Mouse (Mus musculus) lung, embryonic 14.5 days (tissue): ENCODE data around the gene Bmp7. TPM values are rescaled to one million over a fixed set of nuclear protein-coding genes. Genes with fewer than 3 reads are reported as not detected.

Source experiments
- ATAC-seq: fragments of 200-750 bp; cut with Nextera tagmentation; 2 replicates; pipeline ENCODE4 v1.8.0; 2017; ENCODE audit warnings: mild to moderate bottlenecking, moderate TSS enrichment, moderate library complexity; ENCODE audit not compliant: insufficient read depth
- DNase-seq: peaks from one replicate; pipeline ENCODE4 v3.0.0-alpha.2; 2015
- H3K27ac ChIP-seq: fragments of 300-500 bp; sonication (generic); 2 replicates; pipeline ENCODE4 v1.5.1; 2014; ENCODE audit warnings: low read depth, mild to moderate bottlenecking, moderate library complexity
- H3K27me3 ChIP-seq: fragments of 300-500 bp; sonication (generic); 2 replicates; pipeline ENCODE4 v1.6.1; 2014; ENCODE audit warnings: low read length, control low read depth; ENCODE audit not compliant: insufficient read depth
- H3K36me3 ChIP-seq: fragments of 300-500 bp; sonication (generic); 2 replicates; pipeline ENCODE4 v1.6.1; 2014; ENCODE audit warnings: control low read depth; ENCODE audit not compliant: insufficient read depth
- H3K4me1 ChIP-seq: fragments of 300-500 bp; sonication (generic); 2 replicates; pipeline ENCODE4 v1.6.1; 2014; ENCODE audit warnings: antibody characterized with exemption, control low read depth; ENCODE audit not compliant: insufficient read depth
- H3K4me2 ChIP-seq: fragments of 300-500 bp; sonication (generic); 2 replicates; pipeline ENCODE4 v1.6.1; 2014; ENCODE audit warnings: mild to moderate bottlenecking
- H3K4me3 ChIP-seq: fragments of 300-500 bp; sonication (generic); 2 replicates; pipeline ENCODE4 v1.5.1; 2014; ENCODE audit warnings: low read depth, low read length
- H3K9ac ChIP-seq: fragments of 300-500 bp; sonication (generic); 2 replicates; pipeline ENCODE4 v1.6.1; 2014
- H3K9me3 ChIP-seq: fragments of 300-500 bp; sonication (generic); 2 replicates; pipeline ENCODE4 v1.6.1; 2016; ENCODE audit warnings: low read depth, low read length, control low read depth
- CTCF ChIP-seq: IDR thresholded peaks from 2 replicates; pipeline ENCODE4 v1.5.1; 2016; ENCODE audit warnings: antibody characterized with exemption, low read depth
- WGBS: fragments of 180-500 bp; shearing (Covaris S2); extraction: QIAGEN DNeasy Blood & Tissue Kit; methylation state at CpG from one replicate; pipeline ENCODE4 v1.1.7; 2014; 5-methylcytosine and 5-hydroxymethylcytosine counted together
- polyA plus RNA-seq: library from polyadenylated mRNA; unstranded; fragments of >200 nt; fragmentation: Nextera tagmentation; extraction: Ambion mirVana; gene quantifications from 2 replicates; pipeline ENCODE4 v1.2.1, GENCODE M21; 2014

Gene Bmp7
- polyA plus RNA-seq, 1 experiment from 2014 or later: 10.7 TPM

- H3K36me3 ChIP-seq: no peaks in the 10 kb centered on the region
- H3K4me1 ChIP-seq: peaks cover 4% of the 10 kb centered on the region; the same call in 1 of the 2 replicates
- H3K27me3 ChIP-seq: no peaks in the 10 kb centered on the region
- H3K4me3 ChIP-seq: no peak overlapping the region
- H3K9ac ChIP-seq: no peak overlapping the region
- no peak for TF ChIP-seq CTCF
- no peak overlapping the region for H3K4me2 ChIP-seq
- no peak for DNase-seq
- WGBS: 65% methylated on average over 6 of the region's 6 CpGs
- H3K27ac ChIP-seq: no peak overlapping the region
- H3K9me3 ChIP-seq: no peaks in the 10 kb centered on the region
- no peak for ATAC-seq
Observed at GRCm38 (mm10) chr2:172909463-172909862, 30.7 kb downstream of the Bmp7 start.

- TF ChIP-seq CTCF: 0 out of 2 replicates have a peak, but pooled peaks have one; percentile 16
- no peak overlapping the region for H3K9ac ChIP-seq
- no peaks in the 10 kb centered on the region for H3K27me3 ChIP-seq
- H3K36me3 ChIP-seq: no peaks in the 10 kb centered on the region
- peaks cover 4% of the 10 kb centered on the region; the same call in 1 of the 2 replicates for H3K4me1 ChIP-seq
- H3K27ac ChIP-seq: no peak overlapping the region
- ATAC-seq (no peak), DNase-seq (no peak)
- 58% methylated on average over 9 of the region's 9 CpGs for WGBS
- no peak overlapping the region for H3K4me2 ChIP-seq
- H3K4me3 ChIP-seq: no peak overlapping the region
- no peaks in the 10 kb centered on the region for H3K9me3 ChIP-seq
Observed at GRCm38 (mm10) chr2:172906146-172906545, 34.0 kb downstream of the Bmp7 start.

DNA sequence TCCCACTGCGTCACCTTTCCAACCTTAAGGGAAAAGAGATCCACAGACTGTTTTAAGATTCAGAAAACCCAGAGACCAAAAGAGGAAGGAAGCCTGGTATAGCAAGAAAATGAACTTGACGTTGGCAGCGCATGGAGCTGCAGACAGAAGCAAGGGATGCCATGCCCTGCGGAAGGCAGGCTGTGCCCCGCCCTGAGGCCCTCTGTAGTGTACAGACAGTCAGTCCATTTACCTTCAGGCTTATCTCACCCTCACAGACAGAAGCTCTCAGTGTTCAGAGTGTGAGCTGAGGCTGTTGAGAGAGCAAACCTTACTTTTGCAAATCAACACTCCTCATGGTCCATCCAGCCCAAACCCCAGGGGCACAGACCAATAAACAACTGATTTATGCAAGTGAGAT is 35.1 kb downstream of the Bmp7 start:
- no peaks in the 10 kb centered on the region for H3K27me3 ChIP-seq
- H3K4me3 ChIP-seq: no peak overlapping the region
- 78% methylated on average over 5 of the region's 5 CpGs for WGBS
- DNase-seq (no peak), ATAC-seq (no peak)
- H3K4me2 ChIP-seq: no peak overlapping the region
- H3K9me3 ChIP-seq: no peaks in the 10 kb centered on the region
- H3K36me3 ChIP-seq: no peaks in the 10 kb centered on the region
- peaks cover 6% of the 10 kb centered on the region; the same call in 1 of the 2 replicates for H3K4me1 ChIP-seq
- no peak overlapping the region for H3K27ac ChIP-seq
- no peak overlapping the region for H3K9ac ChIP-seq
- no peak for TF ChIP-seq CTCF

DNA sequence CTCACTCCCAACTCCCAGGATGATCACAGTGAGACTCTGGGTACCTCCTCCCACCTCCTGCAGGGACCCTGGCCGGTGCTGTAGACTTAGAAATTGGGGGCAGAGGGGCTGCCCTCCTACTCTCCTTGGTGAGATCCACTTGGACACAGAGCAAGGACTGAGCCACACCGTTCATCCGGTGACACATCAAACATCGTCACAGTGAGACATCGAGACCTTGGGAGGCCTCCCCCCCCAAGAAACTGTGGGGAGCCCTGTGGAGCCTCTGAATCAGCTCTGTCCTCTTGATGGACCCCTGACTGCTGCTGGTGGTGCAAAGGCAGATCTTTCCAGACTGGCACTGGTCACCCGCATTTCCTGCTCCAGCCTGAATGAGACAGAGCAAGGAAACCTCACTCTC is 35.5 kb downstream of the Bmp7 start:
- DNase-seq (no peak), ATAC-seq (no peak)
- WGBS: 81% methylated on average over 6 of the region's 6 CpGs
- Histone ChIP-seq H3K4me1 (peaks cover 6% of the 10 kb centered on the region; the same call in 1 of the 2 replicates), H3K9me3 (no peaks in the 10 kb centered on the region), H3K36me3 (no peaks in the 10 kb centered on the region), H3K4me2 (no peak overlapping the region), H3K4me3 (no peak overlapping the region), H3K27ac (no peak overlapping the region), H3K27me3 (no peaks in the 10 kb centered on the region), H3K9ac (no peak overlapping the region)
- no peak for TF ChIP-seq CTCF

DNA sequence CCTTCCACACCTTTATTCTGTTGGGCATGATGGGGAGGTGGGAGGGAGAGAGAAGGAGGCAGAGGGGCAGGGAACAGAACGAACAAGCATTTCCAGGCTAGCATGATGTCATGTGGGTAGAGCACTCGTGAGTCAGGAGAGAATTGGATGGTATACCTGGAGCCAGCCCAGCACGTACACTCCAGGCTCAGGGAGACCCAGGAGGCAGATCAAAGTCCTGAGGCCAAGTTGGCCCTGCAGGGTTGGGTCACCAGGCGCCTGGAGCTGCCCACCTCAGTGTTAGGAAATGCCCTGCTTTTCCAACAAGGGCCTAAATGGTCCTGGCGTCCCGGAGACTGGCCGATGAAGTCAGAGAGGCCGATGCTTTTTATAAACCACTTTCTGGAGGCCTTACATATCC is 36.6 kb downstream of the Bmp7 start:
- no peak overlapping the region for H3K27ac ChIP-seq
- no peak overlapping the region for H3K4me3 ChIP-seq
- no peak for DNase-seq
- WGBS: 72% methylated on average over 8 of the region's 8 CpGs
- no peak for ATAC-seq
- H3K36me3 ChIP-seq: no peaks in the 10 kb centered on the region
- no peak for TF ChIP-seq CTCF
- H3K4me2 ChIP-seq: no peak overlapping the region
- no peaks in the 10 kb centered on the region for H3K27me3 ChIP-seq
- no peaks in the 10 kb centered on the region for H3K9me3 ChIP-seq
- H3K9ac ChIP-seq: no peak overlapping the region
- H3K4me1 ChIP-seq: peaks cover 6% of the 10 kb centered on the region; the same call in 1 of the 2 replicates

- Histone ChIP-seq H3K4me3 (no peak overlapping the region), H3K4me1 (peaks cover 6% of the 10 kb centered on the region; the same call in 1 of the 2 replicates), H3K27me3 (no peaks in the 10 kb centered on the region), H3K27ac (peak overlapping the region; percentile 36; the same call in 1 of the 2 replicates), H3K9me3 (no peaks in the 10 kb centered on the region; the same call in 1 of the 2 replicates), H3K9ac (no peak overlapping the region), H3K36me3 (no peaks in the 10 kb centered on the region), H3K4me2 (no peak overlapping the region)
- 46% methylated on average over 10 of the region's 10 CpGs for WGBS
- peak; percentile 48 for DNase-seq
- ATAC-seq: peak; percentile 78
- TF ChIP-seq CTCF: peak; percentile 26; the same call in 1 of the 2 replicates
Observed at GRCm38 (mm10) chr2:172900954-172901701, 39.0 kb downstream of the Bmp7 start.

GRCm38 (mm10) chr2:172889756-172890443 is 50.2 kb downstream of the Bmp7 start:
- no peak for TF ChIP-seq CTCF
- ATAC-seq (peak; percentile 35; the same call in 1 of the 2 replicates), DNase-seq (peak; percentile 62)
- Histone ChIP-seq H3K27me3 (no peaks in the 10 kb centered on the region), H3K27ac (no peak overlapping the region), H3K36me3 (no peaks in the 10 kb centered on the region), H3K4me1 (no peaks in the 10 kb centered on the region), H3K4me2 (no peak overlapping the region), H3K9me3 (no peaks in the 10 kb centered on the region), H3K4me3 (no peak overlapping the region), H3K9ac (no peak overlapping the region)
- 45% methylated on average over 15 of the region's 15 CpGs for WGBS
